Mouse (Mus musculus) forebrain, embryonic 15.5 days (tissue): ENCODE results near the gene Rgs19. TPM values are rescaled to one million over a fixed set of nuclear protein-coding genes. Genes with fewer than 3 reads are reported as not detected.

Experiments
- ATAC-seq: fragments of 200-750 bp; cut with Nextera tagmentation; replicated peaks from 2 replicates; pipeline ENCODE4 v1.8.0; 2017; ENCODE audit warnings: mild to moderate bottlenecking, moderate TSS enrichment, moderate library complexity
- H3K27ac ChIP-seq: fragments of 300-500 bp; sonication (generic); replicated peaks from 2 replicates; pipeline ENCODE4 v1.5.1; 2015; ENCODE audit warnings: mild to moderate bottlenecking, inconsistent platforms
- H3K27me3 ChIP-seq: fragments of 300-500 bp; sonication (generic); 2 replicates; pipeline ENCODE4 v1.6.1; 2015; ENCODE audit warnings: inconsistent platforms
- H3K36me3 ChIP-seq: fragments of 300-500 bp; sonication (generic); 2 replicates; pipeline ENCODE4 v1.6.1; 2015; ENCODE audit warnings: mild to moderate bottlenecking, inconsistent platforms
- H3K4me1 ChIP-seq: fragments of 300-500 bp; sonication (generic); 2 replicates; pipeline ENCODE4 v1.6.1; 2015; ENCODE audit warnings: inconsistent platforms
- H3K4me2 ChIP-seq: fragments of 300-500 bp; sonication (generic); replicated peaks from 2 replicates; pipeline ENCODE4 v1.6.1; 2015; ENCODE audit warnings: mild to moderate bottlenecking, inconsistent platforms
- H3K4me3 ChIP-seq: fragments of 300-500 bp; sonication (generic); 2 replicates; pipeline ENCODE4 v1.5.1; 2015; ENCODE audit warnings: mild to moderate bottlenecking, inconsistent platforms
- H3K9ac ChIP-seq: fragments of 300-500 bp; sonication (generic); replicated peaks from 2 replicates; pipeline ENCODE4 v1.6.1; 2015; ENCODE audit warnings: mild to moderate bottlenecking, inconsistent platforms
- H3K9me3 ChIP-seq: fragments of 300-500 bp; sonication (generic); 2 replicates; pipeline ENCODE4 v1.6.1; 2016; ENCODE audit warnings: inconsistent platforms
- WGBS: fragments of 180-500 bp; shearing (Covaris S2); methylation state at CpG from one replicate; pipeline ENCODE4 v1.1.7; 2015; ENCODE audit warnings: mixed read lengths; 5-methylcytosine and 5-hydroxymethylcytosine counted together
- polyA plus RNA-seq: library from polyadenylated mRNA; unstranded; fragments of >200 nt; fragmentation: Nextera tagmentation; extraction: Ambion mirVana; gene quantifications from 2 replicates; pipeline ENCODE4 v1.2.1, GENCODE M21; 2015

Gene Rgs19
- polyA plus RNA-seq, 1 experiment from 2014 or later: 49.1 TPM

DNA sequence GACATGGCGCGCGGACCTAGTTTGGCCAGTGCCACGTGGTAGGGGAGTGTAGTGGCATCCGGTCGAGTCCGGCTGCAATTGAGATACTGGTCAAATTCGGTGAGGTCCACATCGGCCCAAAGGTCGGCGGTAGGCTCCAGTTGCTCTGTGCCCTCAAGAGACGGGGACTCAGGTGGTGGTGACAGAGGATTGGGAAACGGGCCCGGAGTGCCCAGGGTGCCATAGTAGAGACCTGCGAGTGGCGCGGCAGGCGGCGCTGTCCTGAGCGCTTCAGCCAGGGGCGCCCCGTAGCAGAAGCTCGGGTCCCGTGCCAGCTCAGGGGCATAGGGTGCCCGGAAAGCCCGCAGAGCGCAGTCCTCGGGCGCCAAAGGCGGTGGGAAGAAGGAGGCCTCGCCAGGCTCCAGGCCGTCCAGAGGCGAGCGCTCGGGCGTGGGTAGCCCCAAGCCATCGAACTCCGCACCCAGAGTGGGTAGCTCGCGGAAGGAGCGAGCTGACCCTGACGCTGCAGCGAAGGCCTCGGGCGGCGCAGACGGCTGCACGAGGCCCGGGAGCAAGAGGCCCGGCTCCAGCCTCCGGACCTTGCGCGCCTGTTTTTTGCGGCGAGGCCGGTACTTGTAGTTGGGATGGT is 23.4 kb downstream of the Rgs19 start:
- H3K4me3 ChIP-seq: peak overlapping the region; percentile 43
- peaks cover 20% of the 10 kb centered on the region for H3K4me1 ChIP-seq
- no peaks in the 10 kb centered on the region for H3K36me3 ChIP-seq
- H3K4me2 ChIP-seq: peak overlapping the region; percentile 58
- H3K27ac ChIP-seq: no peak overlapping the region
- peaks cover 64% of the 10 kb centered on the region for H3K27me3 ChIP-seq
- 3% methylated on average over 55 of the region's 56 CpGs for WGBS
- no peak overlapping the region for H3K9ac ChIP-seq
- H3K9me3 ChIP-seq: no peaks in the 10 kb centered on the region
- no peak for ATAC-seq

DNA sequence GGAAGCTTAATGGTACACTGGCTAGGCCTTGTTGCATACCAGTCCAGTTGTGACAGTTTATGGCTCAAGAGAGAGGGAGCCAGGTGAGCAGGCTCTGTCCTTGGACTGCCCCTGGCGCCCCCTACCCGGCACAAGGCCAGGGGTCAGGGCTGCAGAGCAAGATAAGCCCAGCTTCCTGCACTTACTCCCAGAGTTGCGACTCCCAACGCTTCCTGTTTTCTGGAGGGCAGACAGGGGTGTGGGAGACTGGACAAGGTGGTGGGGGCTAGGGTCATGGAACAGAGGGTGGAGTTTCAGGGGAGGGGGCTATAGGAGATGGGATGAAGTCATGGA is 30.5 kb downstream of the Rgs19 start:
- Histone ChIP-seq H3K36me3 (no peaks in the 10 kb centered on the region), H3K27ac (no peak overlapping the region), H3K9ac (no peak overlapping the region), H3K4me2 (no peak overlapping the region), H3K4me3 (no peak overlapping the region), H3K9me3 (no peaks in the 10 kb centered on the region), H3K27me3 (peaks cover 2% of the 10 kb centered on the region; the same call in 1 of the 2 replicates), H3K4me1 (peaks cover 4% of the 10 kb centered on the region)
- no peak for ATAC-seq
- 29% methylated on average over 4 of the region's 4 CpGs for WGBS

DNA sequence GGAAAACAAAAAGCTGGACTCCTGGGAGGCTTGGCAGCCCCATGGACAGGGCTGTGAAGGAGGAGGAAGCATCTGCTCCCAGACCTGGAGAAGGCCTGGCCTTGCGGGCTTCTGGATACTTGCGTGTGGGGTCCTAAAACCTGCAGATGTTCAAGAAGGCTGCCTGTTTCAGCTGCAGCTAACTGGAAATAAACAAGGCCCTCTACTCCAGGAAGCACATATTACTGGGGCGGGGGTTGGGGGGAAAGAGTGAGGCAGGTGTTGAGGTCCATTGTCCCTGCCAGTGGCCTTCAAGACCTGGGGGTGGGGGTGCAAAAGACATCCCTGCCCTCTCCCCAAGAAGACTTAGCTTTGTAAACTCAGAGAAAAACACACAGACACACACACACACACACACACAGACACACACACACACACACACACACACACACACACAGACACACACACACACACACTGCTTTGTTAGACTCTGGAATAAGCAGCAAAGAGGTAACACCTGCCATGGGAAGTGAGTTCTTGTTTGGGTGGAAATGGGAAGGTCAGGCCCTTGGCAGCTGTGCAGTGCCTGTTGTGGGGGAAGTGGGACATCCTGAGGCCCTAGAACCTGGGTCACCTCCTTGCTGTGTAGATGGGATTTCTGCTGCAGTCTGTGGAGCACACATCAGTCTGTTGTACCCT is 31.0 kb downstream of the Rgs19 start:
- Histone ChIP-seq H3K4me3 (no peak overlapping the region), H3K36me3 (no peaks in the 10 kb centered on the region), H3K27ac (no peak overlapping the region), H3K4me1 (peaks cover 4% of the 10 kb centered on the region), H3K4me2 (no peak overlapping the region), H3K9ac (no peak overlapping the region), H3K9me3 (no peaks in the 10 kb centered on the region), H3K27me3 (no peaks in the 10 kb centered on the region)
- no peak for ATAC-seq
- WGBS: 84% methylated on average over 3 of the region's 3 CpGs

DNA sequence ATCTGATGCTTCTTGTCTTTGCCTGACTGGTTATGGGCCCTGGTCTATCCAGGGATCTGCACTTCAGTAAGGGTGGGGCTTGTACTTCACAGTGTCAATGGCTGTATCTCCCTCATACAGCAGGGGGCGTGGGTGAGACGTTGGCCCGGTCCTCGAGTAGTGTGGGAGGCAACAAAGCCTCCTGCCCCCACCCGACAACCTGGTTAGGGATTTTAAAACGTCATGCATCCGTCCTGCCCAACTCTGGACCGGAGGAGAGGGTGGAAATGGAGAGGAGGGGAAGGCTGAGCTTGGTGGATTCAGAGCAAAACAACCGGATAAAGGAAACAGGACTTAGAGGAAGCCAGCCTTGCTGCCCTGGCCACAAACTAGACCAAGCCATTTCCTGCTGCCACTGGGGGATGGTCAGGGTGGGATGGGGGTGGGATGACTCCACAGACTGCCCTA is 34.1 kb downstream of the Rgs19 start:
- 9% methylated on average over 9 of the region's 9 CpGs for WGBS
- ATAC-seq: peak; percentile 86
- Histone ChIP-seq H3K9ac (no peak overlapping the region), H3K4me1 (peaks cover 4% of the 10 kb centered on the region), H3K4me3 (no peak overlapping the region), H3K27me3 (no peaks in the 10 kb centered on the region), H3K4me2 (no peak overlapping the region), H3K9me3 (no peaks in the 10 kb centered on the region), H3K27ac (no peak overlapping the region), H3K36me3 (peaks cover 29% of the 10 kb centered on the region)

DNA sequence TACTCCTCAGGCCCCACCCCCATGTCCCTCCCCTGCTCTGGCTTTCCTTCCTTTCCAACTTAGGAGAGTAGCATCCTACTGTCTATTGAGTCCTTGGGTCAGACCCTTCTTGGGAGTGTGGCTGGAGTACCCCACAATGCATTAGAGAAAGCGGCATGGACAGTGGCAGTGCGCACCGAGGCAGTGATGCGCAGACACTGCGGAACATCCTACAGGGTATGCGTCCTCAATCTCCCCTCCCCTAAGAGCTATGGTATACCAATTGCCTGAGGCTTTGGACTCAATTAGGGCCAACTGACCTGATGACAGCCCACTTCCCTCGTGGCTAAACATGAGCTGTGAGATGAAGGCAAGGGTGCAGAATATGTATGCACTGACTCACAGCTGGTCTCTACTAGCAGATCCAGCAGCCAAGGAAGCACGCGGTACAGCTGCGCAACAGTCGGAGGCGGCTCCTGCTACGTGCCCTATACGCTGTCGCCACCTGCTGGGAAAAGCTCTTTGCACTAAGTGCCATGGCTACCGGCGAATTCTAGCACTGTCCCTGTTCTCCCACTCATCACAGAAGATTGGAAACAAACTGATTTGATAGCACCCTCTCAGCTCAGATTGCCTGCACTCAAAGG is 34.7 kb downstream of the Rgs19 start:
- peak; percentile 63; the same call in 1 of the 2 replicates for ATAC-seq
- Histone ChIP-seq H3K36me3 (peaks cover 33% of the 10 kb centered on the region), H3K4me3 (no peak overlapping the region), H3K9me3 (no peaks in the 10 kb centered on the region), H3K9ac (no peak overlapping the region), H3K27me3 (no peaks in the 10 kb centered on the region), H3K27ac (no peak overlapping the region), H3K4me1 (peaks cover 4% of the 10 kb centered on the region), H3K4me2 (no peak overlapping the region)
- WGBS: 37% methylated on average over 17 of the region's 17 CpGs

DNA sequence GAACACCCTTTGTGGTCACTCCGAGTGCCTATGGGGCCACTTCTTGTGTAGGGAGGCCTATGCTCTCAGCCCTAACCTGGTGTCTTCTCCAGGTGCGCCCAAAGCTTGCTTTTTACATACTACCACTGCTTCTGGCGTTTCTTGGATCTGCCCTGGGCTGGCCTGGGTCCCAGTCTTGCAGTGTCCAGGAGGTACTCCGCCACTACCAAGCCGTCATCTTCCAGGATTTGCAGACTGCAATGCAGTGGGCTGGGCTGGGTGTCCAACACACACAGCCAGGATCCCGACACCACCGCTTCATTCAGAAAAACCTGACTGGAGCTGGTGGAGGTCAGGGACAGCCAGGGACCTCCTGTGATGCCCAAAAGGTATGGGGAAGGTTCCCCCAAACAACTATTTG is 35.2 kb downstream of the Rgs19 start:
- H3K36me3 ChIP-seq: peaks cover 35% of the 10 kb centered on the region
- no peaks in the 10 kb centered on the region for H3K9me3 ChIP-seq
- H3K4me1 ChIP-seq: peaks cover 4% of the 10 kb centered on the region
- no peak overlapping the region for H3K4me2 ChIP-seq
- no peak overlapping the region for H3K27ac ChIP-seq
- no peak for ATAC-seq
- H3K4me3 ChIP-seq: no peak overlapping the region
- WGBS: 90% methylated on average over 7 of the region's 7 CpGs
- no peak overlapping the region for H3K9ac ChIP-seq
- H3K27me3 ChIP-seq: no peaks in the 10 kb centered on the region

DNA sequence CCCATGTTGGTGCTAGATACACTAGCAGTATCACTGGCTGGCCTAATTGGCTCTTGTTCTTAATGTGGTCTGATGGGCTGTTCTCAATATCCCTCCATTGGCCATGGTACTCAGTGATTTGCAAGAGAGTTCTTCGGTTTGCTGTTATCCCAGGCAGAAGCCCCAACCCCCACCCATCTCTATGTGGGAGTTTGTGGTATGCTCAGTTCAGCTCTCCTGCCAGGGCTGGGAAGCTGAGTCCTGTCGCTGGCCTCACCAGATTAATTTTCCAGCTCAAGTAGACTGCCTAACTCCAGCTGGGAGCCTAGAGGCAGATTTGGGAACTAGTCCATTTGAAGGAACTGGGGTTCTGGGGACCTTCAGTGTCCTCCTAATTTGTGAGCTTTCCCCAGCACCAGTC is 36.3 kb downstream of the Rgs19 start:
- H3K4me3 ChIP-seq: no peak overlapping the region
- ATAC-seq: no peak
- H3K4me1 ChIP-seq: peaks cover 4% of the 10 kb centered on the region
- H3K9ac ChIP-seq: no peak overlapping the region
- peaks cover 46% of the 10 kb centered on the region for H3K36me3 ChIP-seq
- no peaks in the 10 kb centered on the region for H3K9me3 ChIP-seq
- H3K27ac ChIP-seq: no peak overlapping the region
- H3K4me2 ChIP-seq: no peak overlapping the region
- WGBS: 65% methylated on average over 2 of the region's 2 CpGs
- H3K27me3 ChIP-seq: no peaks in the 10 kb centered on the region

DNA sequence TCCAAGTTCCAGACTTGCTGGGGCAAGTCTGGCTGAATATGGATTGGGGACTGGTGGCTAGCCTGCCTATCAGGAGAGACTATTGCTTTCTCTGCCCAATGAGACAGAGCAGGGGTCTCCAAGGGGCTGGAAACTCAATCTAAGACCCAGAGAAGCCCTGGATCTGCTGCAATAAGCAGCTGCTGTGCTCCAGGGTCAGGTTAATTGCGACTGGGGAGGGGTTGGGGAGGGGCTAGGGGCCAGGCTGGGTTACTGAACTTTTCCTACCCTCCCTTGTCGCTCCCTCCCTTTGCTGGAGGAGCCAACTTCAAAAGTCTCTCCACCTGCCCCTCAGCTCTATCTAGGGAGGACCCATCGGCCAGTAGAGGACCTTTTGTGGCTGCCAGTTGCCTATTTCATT is 37.0 kb downstream of the Rgs19 start, which contains the start of gene Gm29797:
Gene Gm29797, plus strand, starts transcription at position 301 of the 400 bp plus-strand sequence.
- Histone ChIP-seq H3K27me3 (no peaks in the 10 kb centered on the region), H3K4me3 (no peak within 1 kb of the TSS), H3K9me3 (no peaks in the 10 kb centered on the region), H3K9ac (no peak within 1 kb of the TSS), H3K4me1 (peaks cover 4% of the 10 kb centered on the region), H3K4me2 (no peak within 1 kb of the TSS), H3K36me3 (peaks cover 53% of the 10 kb centered on the region), H3K27ac (no peak within 1 kb of the TSS)
- 85% methylated on average over 3 of the region's 3 CpGs for WGBS
- ATAC-seq: no peak

DNA sequence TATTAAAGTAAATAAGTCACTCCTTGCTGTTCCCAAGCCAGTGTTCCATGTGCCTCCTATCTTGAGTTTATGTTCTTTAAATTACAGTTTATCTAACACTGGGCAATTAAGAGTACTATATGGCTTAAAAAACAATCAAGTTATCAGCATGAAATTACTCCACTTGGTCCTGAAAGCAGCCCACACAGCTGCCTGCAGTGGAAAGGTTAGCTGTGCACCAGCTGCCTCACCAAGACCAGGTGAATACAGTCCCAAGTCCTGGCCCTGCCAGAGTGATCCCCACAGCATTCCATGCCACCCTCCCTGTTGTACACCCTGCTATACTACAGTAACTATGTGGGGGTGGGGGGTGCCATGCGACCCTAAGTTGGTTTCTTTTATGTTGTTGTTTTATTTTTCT is 40.3 kb downstream of the Rgs19 start:
- WGBS: 87% methylated on average over 1 of the region's 1 CpGs
- H3K27me3 ChIP-seq: no peaks in the 10 kb centered on the region
- no peak for ATAC-seq
- H3K9me3 ChIP-seq: no peaks in the 10 kb centered on the region
- no peaks in the 10 kb centered on the region for H3K4me1 ChIP-seq
- no peak overlapping the region for H3K4me2 ChIP-seq
- H3K4me3 ChIP-seq: no peak overlapping the region
- peaks cover 83% of the 10 kb centered on the region for H3K36me3 ChIP-seq
- H3K9ac ChIP-seq: no peak overlapping the region
- no peak overlapping the region for H3K27ac ChIP-seq

DNA sequence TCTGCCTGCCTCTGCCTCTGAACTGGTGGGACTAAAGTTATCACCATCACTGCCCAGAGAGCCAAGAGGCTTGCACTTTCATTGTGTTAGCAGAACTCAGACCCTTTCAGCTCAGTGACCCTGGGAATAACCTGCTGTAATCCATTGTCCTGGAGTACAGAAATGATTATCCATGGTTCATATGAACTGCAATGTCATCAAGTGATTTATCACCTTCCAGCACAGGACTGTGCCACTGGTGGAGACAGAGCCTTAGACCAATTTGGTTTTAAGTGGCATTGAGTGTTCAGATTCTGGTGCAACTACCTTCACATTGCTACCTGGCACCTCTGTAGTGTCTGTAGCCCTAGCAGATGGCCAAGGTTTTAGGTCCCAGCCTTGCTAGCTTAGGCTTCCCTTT is 40.7 kb downstream of the Rgs19 start:
- no peaks in the 10 kb centered on the region for H3K9me3 ChIP-seq
- H3K27ac ChIP-seq: no peak overlapping the region
- H3K9ac ChIP-seq: no peak overlapping the region
- no peaks in the 10 kb centered on the region for H3K4me1 ChIP-seq
- H3K4me2 ChIP-seq: no peak overlapping the region
- no peak overlapping the region for H3K4me3 ChIP-seq
- ATAC-seq: no peak
- H3K27me3 ChIP-seq: no peaks in the 10 kb centered on the region
- peaks cover 88% of the 10 kb centered on the region for H3K36me3 ChIP-seq

DNA sequence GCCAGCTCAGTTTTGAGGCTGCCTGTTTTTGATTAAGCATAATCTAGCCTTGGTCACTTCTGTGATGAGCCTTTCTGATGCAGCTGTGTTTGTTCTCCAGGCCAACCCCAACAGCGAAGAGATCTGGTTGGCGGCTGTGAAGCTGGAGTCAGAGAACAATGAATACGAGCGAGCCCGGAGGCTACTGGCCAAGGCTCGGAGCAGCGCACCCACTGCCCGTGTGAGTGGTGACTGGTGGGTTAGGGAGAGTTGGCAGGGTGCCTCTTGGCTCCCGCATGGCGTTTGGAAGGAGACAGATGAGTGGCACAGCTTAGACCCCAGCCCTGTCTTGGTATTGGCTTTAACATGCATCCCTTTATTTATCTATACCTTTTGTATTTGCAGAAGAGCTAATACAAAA is 44.9 kb downstream of the Rgs19 start:
- H3K27ac ChIP-seq: no peak overlapping the region
- no peaks in the 10 kb centered on the region for H3K9me3 ChIP-seq
- no peak overlapping the region for H3K4me3 ChIP-seq
- H3K36me3 ChIP-seq: peaks cover 89% of the 10 kb centered on the region
- H3K4me1 ChIP-seq: no peaks in the 10 kb centered on the region
- WGBS: 82% methylated on average over 10 of the region's 10 CpGs
- no peak for ATAC-seq
- no peak overlapping the region for H3K9ac ChIP-seq
- H3K4me2 ChIP-seq: no peak overlapping the region
- no peaks in the 10 kb centered on the region for H3K27me3 ChIP-seq

DNA sequence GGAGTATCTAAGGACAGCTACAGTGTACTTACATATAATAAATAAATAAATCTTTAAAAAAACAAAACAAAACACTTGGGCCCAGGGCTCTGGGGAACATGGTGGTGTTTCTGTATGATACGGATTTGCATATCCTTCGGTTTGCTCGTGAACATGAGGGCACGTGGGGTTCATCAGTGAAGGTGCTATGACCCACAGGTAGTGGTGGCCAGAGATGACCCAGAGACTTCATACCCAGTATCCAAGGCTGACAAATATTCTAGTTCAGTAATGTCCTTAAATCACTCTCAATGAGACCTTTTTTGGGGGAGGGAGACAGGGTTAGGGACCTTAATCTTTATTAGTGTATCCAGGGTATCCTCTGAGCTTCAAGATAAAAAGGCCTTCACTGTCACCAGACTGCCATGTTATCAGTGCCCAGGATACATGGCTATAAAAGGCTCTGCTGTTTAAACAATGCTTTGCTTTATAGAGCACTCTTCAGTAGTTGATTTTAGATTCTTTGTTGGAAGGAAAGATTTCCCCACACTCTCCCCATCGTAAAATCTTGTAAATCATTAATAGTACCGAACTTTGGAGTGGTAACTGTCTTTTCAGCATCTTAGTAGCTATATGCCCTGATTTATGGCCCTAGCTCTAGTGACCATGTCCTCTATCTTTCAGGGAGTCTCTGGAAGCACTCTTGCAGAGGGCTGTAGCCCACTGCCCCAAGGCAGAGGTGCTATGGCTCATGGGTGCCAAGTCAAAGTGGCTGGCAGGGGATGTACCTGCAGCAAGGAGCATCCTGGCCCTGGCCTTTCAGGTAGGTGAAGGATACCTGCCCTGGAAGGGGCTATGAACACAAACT is 46.9 kb downstream of the Rgs19 start:
- no peak overlapping the region for H3K4me2 ChIP-seq
- no peak for ATAC-seq
- H3K9ac ChIP-seq: no peak overlapping the region
- H3K27ac ChIP-seq: no peak overlapping the region
- H3K4me3 ChIP-seq: no peak overlapping the region
- H3K4me1 ChIP-seq: no peaks in the 10 kb centered on the region
- peaks cover 85% of the 10 kb centered on the region for H3K36me3 ChIP-seq
- H3K27me3 ChIP-seq: no peaks in the 10 kb centered on the region
- WGBS: 96% methylated on average over 6 of the region's 6 CpGs
- H3K9me3 ChIP-seq: no peaks in the 10 kb centered on the region
